Mouse (Mus musculus): ENCODE results near the gene Nudt8. TPM values are rescaled to one million over a fixed set of nuclear protein-coding genes. Genes with fewer than 3 reads are reported as not detected.
"Not testable (repeated sequence)": the region's sequence is repeated elsewhere in the genome, so short reads cannot be mapped to it uniquely, and the experiment has no call there.

Gene Nudt8
- polyA plus RNA-seq, 1 experiment from 2014 or later: 22.3 TPM

- Histone ChIP-seq H3K27me3 (peaks cover 4% of the 10 kb centered on the region; the same call in 1 of the 2 replicates), H3K4me3 (no peak overlapping the region), H3K27ac (no peak overlapping the region), H3K9me3 (no peaks in the 10 kb centered on the region), H3K36me3 (no peaks in the 10 kb centered on the region), H3K9ac (no peak overlapping the region), H3K4me2 (no peak overlapping the region), H3K4me1 (replicated peaks) (0 out of 2 replicates have a peak, but pooled peaks cover 4% of the 10 kb centered on the region)
- 29% methylated on average over 18 of the region's 18 CpGs for WGBS
- ATAC-seq (ENCODE audit: low FRiP score): peak; percentile 87; the same call in 1 of the 2 replicates
These were observed 18.6 kb downstream of the Nudt8 start for GRCm38 (mm10) chr19:4018743-4019583.

- H3K27me3 ChIP-seq: peaks cover 4% of the 10 kb centered on the region; the same call in 1 of the 2 replicates
- no peak overlapping the region for H3K4me2 ChIP-seq
- no peaks in the 10 kb centered on the region for H3K9me3 ChIP-seq
These were observed 22.8 kb downstream of the Nudt8 start for GRCm38 (mm10) chr19:4023185-4023584.

GRCm38 (mm10) chr19:4027576-4027975 is 27.2 kb downstream of the Nudt8 start:
- Histone ChIP-seq H3K9ac (no peak overlapping the region), H3K27ac (no peak overlapping the region), H3K4me3 (no peak overlapping the region), H3K9me3 (no peaks in the 10 kb centered on the region), H3K4me2 (no peak overlapping the region), H3K4me1 (replicated peaks) (no peaks in the 10 kb centered on the region), H3K36me3 (no peaks in the 10 kb centered on the region), H3K27me3 (no peaks in the 10 kb centered on the region)
- no peak for ATAC-seq (ENCODE audit: low FRiP score)

More at GRCm38 (mm10) chr19:4023185-4023584, 22.8 kb downstream of the Nudt8 start:
- no peak for ATAC-seq (ENCODE audit: low FRiP score)
- WGBS: 83% methylated on average over 7 of the region's 7 CpGs
- Histone ChIP-seq H3K36me3 (no peaks in the 10 kb centered on the region), H3K9ac (no peak overlapping the region), H3K4me3 (no peak overlapping the region), H3K27ac (no peak overlapping the region), H3K4me1 (replicated peaks) (0 out of 2 replicates have a peak, but pooled peaks cover 4% of the 10 kb centered on the region)

GRCm38 (mm10) chr19:4032668-4033067 is 32.3 kb downstream of the Nudt8 start:
- Histone ChIP-seq H3K9me3 (no peaks in the 10 kb centered on the region), H3K27me3 (no peaks in the 10 kb centered on the region), H3K27ac (no peak overlapping the region), H3K4me1 (replicated peaks) (peaks cover 15% of the 10 kb centered on the region), H3K36me3 (no peaks in the 10 kb centered on the region), H3K4me3 (no peak overlapping the region), H3K4me2 (no peak overlapping the region), H3K9ac (no peak overlapping the region)
- ATAC-seq (ENCODE audit: low FRiP score): no peak
- 65% methylated on average over 7 of the region's 7 CpGs for WGBS

- Histone ChIP-seq H3K9me3 (no peaks in the 10 kb centered on the region), H3K27ac (no peak overlapping the region), H3K4me2 (no peak overlapping the region), H3K9ac (no peak overlapping the region), H3K27me3 (no peaks in the 10 kb centered on the region), H3K4me3 (no peak overlapping the region), H3K4me1 (replicated peaks) (peaks cover 20% of the 10 kb centered on the region), H3K36me3 (no peaks in the 10 kb centered on the region)
- WGBS: 73% methylated on average over 3 of the region's 3 CpGs
- ATAC-seq (ENCODE audit: low FRiP score): no peak
These were observed 32.9 kb downstream of the Nudt8 start for GRCm38 (mm10) chr19:4033298-4033697.

GRCm38 (mm10) chr19:4033742-4034141 is 33.4 kb downstream of the Nudt8 start:
- Histone ChIP-seq H3K27ac (no peak overlapping the region), H3K4me2 (no peak overlapping the region), H3K36me3 (no peaks in the 10 kb centered on the region), H3K27me3 (no peaks in the 10 kb centered on the region), H3K9me3 (no peaks in the 10 kb centered on the region), H3K9ac (0 out of 2 replicates have a peak overlapping the region, but pooled peaks have one; percentile 19), H3K4me1 (replicated peaks) (peaks cover 21% of the 10 kb centered on the region), H3K4me3 (no peak overlapping the region)
- 63% methylated on average over 5 of the region's 5 CpGs for WGBS
- ATAC-seq (ENCODE audit: low FRiP score): no peak

GRCm38 (mm10) chr19:4036327-4037045 is 36.1 kb downstream of the Nudt8 start:
- Histone ChIP-seq H3K27ac (no peak overlapping the region), H3K36me3 (no peaks in the 10 kb centered on the region), H3K4me2 (peak overlapping the region; percentile 34; the same call in 1 of the 2 replicates), H3K27me3 (no peaks in the 10 kb centered on the region), H3K9ac (no peak overlapping the region), H3K4me1 (replicated peaks) (peaks cover 21% of the 10 kb centered on the region), H3K9me3 (no peaks in the 10 kb centered on the region), H3K4me3 (no peak overlapping the region)
- no peak for ATAC-seq (ENCODE audit: low FRiP score)
- WGBS: 68% methylated on average over 12 of the region's 12 CpGs

GRCm38 (mm10) chr19:4037154-4037787 is 36.9 kb downstream of the Nudt8 start:
- H3K4me2 ChIP-seq: peak overlapping the region; percentile 76
- peak overlapping the region; percentile 80 for H3K9ac ChIP-seq
- ATAC-seq (ENCODE audit: low FRiP score): peak; percentile 64
- peaks cover 21% of the 10 kb centered on the region for H3K4me1 ChIP-seq (replicated peaks)
- not testable (repeated sequence) for H3K36me3 ChIP-seq, H3K9me3 ChIP-seq, H3K27me3 ChIP-seq
- peak overlapping the region; percentile 64; the same call in 1 of the 2 replicates for H3K27ac ChIP-seq
- WGBS: 33% methylated on average over 8 of the region's 8 CpGs
- peak overlapping the region; percentile 57 for H3K4me3 ChIP-seq

- Histone ChIP-seq H3K9ac (peak within 1 kb of the TSS; percentile 80), H3K27ac (peak within 1 kb of the TSS; percentile 64; the same call in 1 of the 2 replicates), H3K27me3 (no peaks in the 10 kb centered on the region), H3K4me2 (peak within 1 kb of the TSS; percentile 76), H3K4me3 (peak within 1 kb of the TSS; percentile 57), H3K36me3 (no peaks in the 10 kb centered on the region), H3K9me3 (no peaks in the 10 kb centered on the region), H3K4me1 (replicated peaks) (peaks cover 21% of the 10 kb centered on the region)
- 1% methylated on average over 23 of the region's 26 CpGs for WGBS
- peak; percentile 83 for ATAC-seq (ENCODE audit: low FRiP score)
These were observed 37.4 kb downstream of the Nudt8 start, which contains the start of gene Gstp1 for GRCm38 (mm10) chr19:4037788-4038232. Gstp1 (minus strand) TSS chr19:4037985.

GRCm38 (mm10) chr19:4040941-4041340 is 40.6 kb downstream of the Nudt8 start:
- not testable (repeated sequence) for H3K4me2 ChIP-seq; H3K27me3 ChIP-seq; H3K9me3 ChIP-seq; H3K9ac ChIP-seq; H3K4me3 ChIP-seq; H3K36me3 ChIP-seq; ATAC-seq (ENCODE audit: low FRiP score); H3K27ac ChIP-seq
- peaks cover 21% of the 10 kb centered on the region for H3K4me1 ChIP-seq (replicated peaks)
- WGBS: 88% methylated on average over 5 of the region's 5 CpGs

GRCm38 (mm10) chr19:4041500-4041899 is 41.1 kb downstream of the Nudt8 start:
- ATAC-seq (ENCODE audit: low FRiP score): not testable (repeated sequence)

GRCm38 (mm10) chr19:4042124-4042523 is 41.7 kb downstream of the Nudt8 start:
- Histone ChIP-seq H3K36me3 (no peaks in the 10 kb centered on the region), H3K4me1 (replicated peaks) (peaks cover 12% of the 10 kb centered on the region), H3K4me3 (no peak overlapping the region), H3K9me3 (no peaks in the 10 kb centered on the region), H3K27ac (no peak overlapping the region), H3K4me2 (no peak overlapping the region), H3K27me3 (no peaks in the 10 kb centered on the region), H3K9ac (0 out of 2 replicates have a peak overlapping the region, but pooled peaks have one; percentile 35)
- WGBS: 72% methylated on average over 14 of the region's 14 CpGs
- ATAC-seq (ENCODE audit: low FRiP score): no peak

More at GRCm38 (mm10) chr19:4041500-4041899, 41.1 kb downstream of the Nudt8 start:
- peaks cover 15% of the 10 kb centered on the region for H3K4me1 ChIP-seq (replicated peaks)
- H3K9me3 ChIP-seq, H3K4me3 ChIP-seq, H3K27me3 ChIP-seq, H3K4me2 ChIP-seq, H3K27ac ChIP-seq, H3K36me3 ChIP-seq, H3K9ac ChIP-seq: not testable (repeated sequence)
- 94% methylated on average over 4 of the region's 4 CpGs for WGBS

Data from hindbrain, embryonic 13.5 days (tissue).